Mouse (Mus musculus) megakaryocyte, adult 5-6 weeks (primary cell): ENCODE measurements around the gene Arhgef19. TPM values are rescaled to one million over a fixed set of nuclear protein-coding genes. Genes with fewer than 3 reads are reported as not detected.

Source experiments
- ATAC-seq: 2 replicates; pipeline ENCODE4 v1.8.0; 2016; ENCODE audit warnings: mild to moderate bottlenecking, inconsistent platforms; ENCODE audit not compliant: poor library complexity, severe bottlenecking
- total RNA-seq, 2 experiments: library from RNA; stranded (forward) in 1 of 2; stranded (reverse) in 1 of 2; fragments of 153-499, 151-499 nt in 1 of 2; fragments of 221-1000, 200-1000 nt in 1 of 2; gene quantifications; 2 replicates each; pipeline versions ENCODE4 v1.2.3 to v1.2.4; 2015 to 2017

The Arhgef19 gene
- total RNA-seq, 2 experiments from 2014 or later, result not detected

DNA sequence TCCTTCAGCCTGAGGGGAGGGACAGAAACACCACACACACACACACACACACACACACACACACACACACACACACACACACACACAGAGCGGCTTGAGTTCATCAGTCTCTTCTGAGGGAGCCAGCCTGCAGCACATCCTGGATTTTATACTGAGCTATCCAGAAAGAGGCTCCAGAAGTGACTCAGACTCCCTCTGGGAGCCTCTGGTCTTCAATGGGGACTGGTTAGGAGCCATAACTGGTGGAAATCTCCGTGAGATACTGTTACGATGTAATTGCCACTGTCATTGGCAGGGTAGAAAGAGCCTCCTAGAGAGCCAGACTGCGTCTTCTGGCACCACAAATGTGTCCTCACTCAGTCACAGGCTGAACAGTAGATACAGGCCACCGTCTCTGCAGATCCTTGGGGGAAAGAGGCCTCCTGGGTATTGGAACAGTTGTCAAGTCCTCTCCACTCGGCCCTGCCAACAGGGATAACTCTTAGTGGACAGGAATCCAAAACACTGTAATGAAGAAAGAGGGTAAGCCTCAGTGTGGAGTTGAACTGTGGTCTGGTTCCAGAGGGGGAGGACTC, 3.7 kb upstream of the Arhgef19 start:
- no peak for ATAC-seq

- ATAC-seq, result no peak
Observed at GRCm38 (mm10) chr4:141236856-141237255, 2.4 kb upstream of the Arhgef19 start.

GRCm38 (mm10) chr4:141238492-141239387, 559 bp upstream of the Arhgef19 start:
- no peak for ATAC-seq

DNA sequence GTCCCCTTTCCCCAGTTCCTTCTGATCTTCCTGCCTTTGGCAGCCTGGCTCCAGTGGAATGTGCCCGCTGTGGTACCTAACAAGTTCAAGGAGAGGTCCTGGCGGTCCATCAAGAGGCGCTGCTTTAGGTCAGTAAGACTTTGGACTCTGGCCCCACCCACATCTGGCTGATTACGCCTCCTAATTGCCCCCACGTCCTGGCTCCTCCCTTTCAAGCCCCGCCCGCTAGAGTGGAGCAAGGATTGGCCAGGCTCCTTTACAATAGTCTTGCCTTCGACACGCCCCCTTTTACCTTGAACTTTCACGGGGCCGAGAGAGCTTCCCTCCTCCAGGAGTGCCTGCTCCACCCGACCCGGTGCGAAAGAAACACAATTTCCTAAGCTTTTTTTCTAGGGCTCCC, 1.3 kb downstream of the Arhgef19 start:
- peak; percentile 20; the same call in 1 of the 2 replicates for ATAC-seq

GRCm38 (mm10) chr4:141241861-141242260, 2.6 kb downstream of the Arhgef19 start:
- no peak for ATAC-seq

GRCm38 (mm10) chr4:141242651-141243241, 3.4 kb downstream of the Arhgef19 start:
- no peak for ATAC-seq

- no peak for ATAC-seq
Observed at GRCm38 (mm10) chr4:141243636-141244035, 4.3 kb downstream of the Arhgef19 start.

GRCm38 (mm10) chr4:141244401-141244800, 5.1 kb downstream of the Arhgef19 start:
- no peak for ATAC-seq

DNA sequence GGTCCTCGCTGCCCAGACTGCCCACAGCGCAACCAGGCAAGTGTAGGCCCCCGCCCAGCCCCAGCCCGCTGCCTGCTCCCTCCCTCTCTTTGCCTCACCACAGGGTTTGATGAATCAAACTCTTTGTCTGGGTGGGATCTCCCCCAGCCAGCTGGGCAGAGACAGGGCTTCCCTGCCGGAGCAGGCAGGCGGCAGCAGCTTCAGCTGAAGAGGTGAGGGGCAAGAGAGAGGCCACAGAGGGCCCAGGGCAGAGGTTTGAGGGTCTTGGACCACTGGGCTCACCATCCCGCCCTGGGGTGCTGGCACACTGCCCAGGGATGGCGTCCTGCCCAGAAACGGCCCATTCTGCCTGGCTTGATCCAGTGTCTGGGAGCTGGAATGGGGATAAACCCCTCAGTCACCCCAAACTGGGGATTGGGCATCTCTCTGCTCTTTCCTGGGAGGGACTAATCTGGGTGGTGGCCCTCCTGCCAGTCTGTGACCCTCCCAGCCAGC, 5.7 kb downstream of the Arhgef19 start:
- ATAC-seq, result no peak

- ATAC-seq, result no peak
Observed at GRCm38 (mm10) chr4:141246089-141246997, 7.0 kb downstream of the Arhgef19 start.

DNA sequence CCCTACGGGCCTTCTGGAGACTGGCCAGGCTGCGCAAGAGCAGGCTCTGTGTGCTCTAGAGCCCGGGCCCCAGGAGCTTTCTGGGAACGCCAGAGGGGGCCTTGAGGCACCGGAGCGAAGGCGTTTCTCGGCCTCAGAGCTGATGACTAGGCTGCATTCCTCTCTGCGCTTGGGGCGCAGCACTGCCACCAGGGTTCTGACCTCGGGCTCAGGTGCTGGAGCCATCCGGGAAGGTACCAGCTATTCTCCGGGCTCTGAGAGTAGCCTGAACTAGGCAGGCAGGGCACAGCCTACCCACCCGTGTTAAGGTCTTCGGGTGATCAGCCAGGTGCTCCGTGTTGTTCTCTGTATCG, 7.7 kb downstream of the Arhgef19 start:
- ATAC-seq, result no peak

DNA sequence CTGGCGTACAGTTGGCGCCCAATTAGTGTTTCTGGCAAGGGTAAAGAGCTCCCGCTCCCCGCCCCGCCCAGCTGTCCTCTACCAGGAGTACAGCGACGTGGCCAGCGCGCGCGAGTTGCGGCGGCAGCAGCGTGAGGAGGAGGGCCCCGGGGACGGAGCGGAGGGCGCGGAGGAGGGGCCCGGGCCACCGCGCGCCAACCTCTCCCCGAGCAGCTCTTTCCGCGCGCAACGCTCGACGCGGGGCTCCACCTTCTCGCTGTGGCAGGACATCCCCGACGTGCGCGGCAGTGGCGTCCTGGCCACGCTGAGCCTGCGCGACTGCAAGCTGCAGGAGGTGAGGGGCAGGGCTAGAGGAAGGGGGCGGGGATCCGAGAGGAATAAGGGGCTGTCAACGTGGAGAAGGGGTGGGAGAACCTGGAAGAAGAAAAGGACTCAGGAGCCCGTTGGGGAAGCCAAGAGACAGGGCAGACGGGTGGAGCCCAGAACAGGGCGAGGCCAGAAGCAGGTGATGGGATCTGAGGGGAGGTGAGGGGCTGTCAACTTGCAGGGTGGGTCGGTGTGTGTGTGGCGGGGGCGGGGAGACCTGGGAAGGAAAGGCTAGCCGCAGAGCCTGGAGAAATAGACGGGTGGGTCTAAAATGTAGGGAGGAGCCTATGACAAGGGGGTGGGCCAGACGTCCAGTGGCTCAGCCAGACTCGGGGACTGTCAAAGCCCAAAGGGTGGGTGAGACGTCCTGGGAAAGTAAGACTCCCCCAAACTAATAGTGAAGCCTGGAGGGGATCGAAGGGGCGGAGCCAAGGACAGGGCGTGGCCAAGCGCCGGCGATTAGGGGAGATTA, 8.7 kb downstream of the Arhgef19 start:
- no peak; the same call in 1 of the 2 replicates for ATAC-seq

- ATAC-seq, result no peak
Observed at GRCm38 (mm10) chr4:141248614-141248978, 9.3 kb downstream of the Arhgef19 start.

DNA sequence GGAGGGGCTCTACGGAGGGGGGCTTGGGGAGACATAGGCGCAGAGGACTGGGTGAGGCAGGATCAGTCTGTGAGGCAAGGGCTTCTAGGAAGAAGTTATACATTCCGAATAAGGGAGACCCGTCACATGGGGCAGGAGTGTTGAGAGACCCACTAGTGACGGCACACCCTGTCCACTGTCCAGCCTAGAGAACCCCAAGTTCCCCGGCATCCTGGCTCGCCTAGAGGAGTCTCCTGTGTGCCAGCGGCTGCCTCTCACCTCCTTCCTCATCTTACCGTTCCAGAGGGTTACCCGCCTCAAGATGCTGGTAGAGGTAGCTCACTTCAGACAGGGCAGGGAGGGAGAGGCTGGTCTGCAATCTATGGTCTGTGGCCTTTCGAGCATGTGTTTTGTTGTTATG, 10.1 kb downstream of the Arhgef19 start:
- ATAC-seq, result no peak

DNA sequence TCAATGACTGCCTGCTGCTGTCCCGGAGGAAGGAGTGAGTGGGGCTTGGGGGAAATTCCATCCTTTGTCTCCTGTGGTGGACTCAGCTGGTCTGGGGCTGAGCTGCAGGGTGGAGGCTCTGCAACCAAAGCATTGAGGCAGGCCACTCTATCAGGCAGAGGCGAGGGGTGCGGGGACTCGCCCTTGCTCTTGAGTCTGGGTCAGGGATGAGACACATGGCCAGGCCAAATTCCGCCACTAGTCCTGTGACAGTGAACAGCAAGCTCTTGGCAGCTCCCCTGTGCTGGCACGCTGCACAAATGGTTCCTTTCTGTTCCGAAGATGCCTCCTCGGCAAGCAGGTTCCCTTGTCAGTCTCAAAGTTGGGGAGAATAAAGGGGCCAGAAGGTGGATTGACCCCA, 11.8 kb downstream of the Arhgef19 start:
- no peak for ATAC-seq

GRCm38 (mm10) chr4:141252641-141253040, 13.3 kb downstream of the Arhgef19 start:
- ATAC-seq, result no peak

DNA sequence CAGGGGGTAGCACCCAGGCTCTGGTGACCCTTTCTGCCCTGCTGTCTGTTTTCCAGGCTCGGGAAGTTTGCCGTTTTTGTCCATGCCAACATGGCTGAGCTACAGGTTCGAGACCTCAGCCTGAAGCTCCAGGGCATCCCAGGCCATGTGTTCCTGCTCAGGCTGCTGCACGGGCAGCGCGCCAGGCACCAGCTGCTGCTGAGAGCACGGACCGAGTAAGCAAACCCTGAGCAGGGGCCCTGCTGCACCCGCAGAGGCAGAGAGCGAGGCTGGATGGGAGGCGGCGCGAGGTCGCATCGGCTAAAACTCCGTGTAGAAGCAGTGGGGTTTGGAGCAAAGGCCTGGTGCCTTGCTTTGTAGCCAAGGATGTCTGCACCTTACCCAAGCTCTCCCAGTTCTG, 14.9 kb downstream of the Arhgef19 start:
- ATAC-seq, result no peak

DNA sequence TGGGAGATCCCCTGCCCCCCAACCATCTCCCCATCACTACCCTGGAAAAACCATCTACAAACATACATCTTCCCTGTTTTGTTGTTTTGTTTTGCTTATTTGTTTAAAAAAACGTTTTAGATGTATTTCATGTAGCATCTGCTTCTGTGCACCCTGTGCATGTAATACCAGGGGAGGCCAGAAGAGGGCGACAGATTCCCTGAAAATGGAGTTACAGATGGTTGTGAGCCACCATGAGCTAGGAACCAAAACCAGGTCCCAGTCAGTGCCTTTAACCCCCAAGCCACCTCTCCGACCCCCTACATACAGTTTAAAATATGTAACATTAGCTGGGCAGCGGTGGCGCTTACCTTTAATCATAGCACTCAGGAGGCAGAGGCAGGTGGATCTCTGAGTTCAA, 18.1 kb downstream of the Arhgef19 start:
- peak; percentile 54; the same call in 1 of the 2 replicates for ATAC-seq

- ATAC-seq, result no peak
Observed at GRCm38 (mm10) chr4:141259413-141259812, 20.1 kb downstream of the Arhgef19 start.
